Mouse (Mus musculus): Measurements from ENCODE around the gene Rorb.

Gene Rorb

DNA sequence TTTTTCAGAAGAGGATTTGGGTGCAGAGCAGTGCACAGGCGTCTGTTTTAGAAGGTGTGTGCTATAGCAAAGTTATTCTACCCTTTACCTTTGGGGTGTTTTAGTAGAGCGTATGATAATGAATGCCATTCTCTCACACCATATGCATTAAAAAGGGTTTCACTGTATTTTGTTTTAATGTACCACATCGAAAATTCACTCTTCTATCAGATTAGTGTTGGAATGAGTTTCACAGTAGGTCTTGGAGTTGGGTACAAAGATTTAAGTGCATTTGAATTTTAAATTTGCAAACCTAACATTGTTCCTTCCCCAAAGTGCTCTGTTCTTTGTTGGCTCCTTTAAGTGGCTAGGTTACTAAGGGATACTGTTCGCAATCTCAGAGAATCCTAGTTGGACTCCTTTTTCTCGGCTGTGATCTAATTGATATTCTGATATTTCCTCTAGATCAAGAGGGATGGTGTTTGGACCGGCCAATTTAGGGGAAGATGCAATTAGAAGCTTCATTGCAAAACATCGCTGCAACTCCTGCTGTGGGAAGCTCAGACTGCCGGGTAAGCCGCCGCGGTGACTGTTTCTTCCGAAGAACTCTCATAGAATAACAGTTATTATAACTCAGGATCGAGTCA lies 222.4 kb downstream of the Rorb start:
- in situ Hi-C loops (cut with MseI, MboI), result no loop called here

DNA sequence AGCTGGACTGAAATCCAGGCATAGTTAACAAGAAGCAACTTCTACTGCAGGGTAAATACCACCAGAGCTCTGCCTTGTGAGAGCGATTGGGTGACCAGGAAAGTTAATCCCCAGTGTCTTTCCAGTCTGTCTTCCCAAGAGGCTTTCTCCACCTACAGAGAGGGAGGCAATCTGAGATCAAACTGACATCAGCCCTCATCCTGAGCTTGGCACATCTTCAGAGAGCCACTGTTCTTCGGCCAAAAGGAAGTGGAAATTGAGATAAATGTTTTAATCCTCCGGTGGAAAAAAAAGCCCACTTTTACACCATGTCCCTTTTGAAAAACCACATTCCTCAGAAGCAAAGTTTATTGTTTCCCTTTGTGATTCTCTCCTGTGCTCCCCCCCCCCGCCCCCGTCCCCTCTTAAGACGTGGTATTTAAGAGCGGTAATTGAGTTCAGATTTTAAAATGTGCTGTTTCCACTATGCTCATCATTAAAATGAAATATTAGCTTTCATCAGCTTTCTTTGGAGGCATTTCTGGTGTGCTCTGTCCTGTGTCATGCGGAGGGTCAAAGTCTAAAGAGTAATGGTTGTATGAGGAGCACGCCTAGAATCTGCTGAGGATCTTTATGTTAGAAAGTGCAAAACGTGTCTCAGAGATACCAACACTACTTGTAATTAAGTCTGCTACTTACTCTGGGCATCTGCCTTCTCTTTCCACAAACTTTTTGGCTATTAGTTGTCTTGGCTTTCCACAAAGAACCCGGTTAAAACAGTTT lies 223.2 kb downstream of the Rorb start:
- in situ Hi-C loops (cut with MseI, MboI), result no loop called here

DNA sequence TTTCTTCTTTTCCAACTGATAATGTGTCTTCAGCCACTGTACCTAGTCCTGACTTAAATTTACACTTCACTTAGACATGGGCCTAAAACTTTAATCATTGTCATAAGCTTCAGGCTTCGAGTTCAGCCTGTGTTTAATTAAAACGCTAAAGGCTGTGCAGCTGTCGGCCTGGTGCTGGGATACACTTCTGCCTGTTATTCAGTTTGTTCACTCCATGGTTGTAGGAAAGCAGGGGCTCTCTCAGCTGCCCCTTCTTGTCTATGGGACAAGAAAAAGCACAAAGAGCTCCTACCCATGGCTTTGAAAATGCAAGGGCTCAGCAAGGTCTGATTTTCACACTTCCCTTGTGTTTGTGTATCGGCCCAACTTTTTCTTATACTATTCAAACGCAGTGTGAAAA lies 229.8 kb downstream of the Rorb start:
- in situ Hi-C loops (cut with MseI, MboI), result no loop called here

Data from mouse trophoblast stem cell (cell line).